26 mouse cellular contexts compared by ENCODE assay signal in the genomic region with DNA sequence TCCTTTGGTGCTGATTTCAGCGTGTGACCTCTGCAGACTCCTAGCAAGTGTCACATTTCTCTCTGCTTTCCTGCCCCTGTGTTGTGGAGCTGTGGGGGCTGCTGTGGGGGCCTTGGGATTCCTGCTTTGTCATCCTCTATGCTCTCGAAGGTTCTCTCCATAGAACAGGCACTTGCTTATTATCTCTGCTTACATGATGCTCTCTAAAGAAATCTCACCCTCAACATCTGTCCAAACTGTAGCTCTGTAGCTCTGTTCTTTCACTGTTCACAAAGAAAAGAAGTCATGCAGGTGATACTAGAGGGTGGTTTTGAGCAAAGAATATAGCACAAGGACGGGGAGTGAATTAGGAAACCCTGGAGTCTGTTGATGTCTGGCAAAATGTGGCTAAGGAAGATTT.
DNase-seq lines count a peak whose midpoint lies in the region; ATAC-seq and TF ChIP-seq lines count a peak whose summit lies in the region.
"Had no signal": no experiment of that assay in that cellular context is flagged by ENCODE, and none has a peak within 500 bp of the region (broad histone marks: within the 10 kb centered on the region; RNA-seq: fewer than 3 reads in every experiment).

No protein-coding gene starts in this region.

- TF ChIP-seq POLR2A in cerebellum, adult 2 months (IDR thresholded peaks at IDR 0.05; ENCODE audit: borderline replicate concordance, insufficient read depth, low read length), result no peak

- H3K27ac ChIP-seq in liver, embryonic 11.5 days (ENCODE audit: low read depth, low read length), result no peak overlapping the region
- H3K27ac ChIP-seq in liver, postnatal 0 days (ENCODE audit: low read depth), result no peak overlapping the region
- no peak overlapping the region for H3K27ac ChIP-seq in liver, embryonic 14.5 days
- no peak overlapping the region for H3K27ac ChIP-seq in cerebellum, adult 2 months (ENCODE audit: insufficient read depth, low read length)
- H3K27ac ChIP-seq: embryonic facial prominence, embryonic 10.5 days; embryonic facial prominence, embryonic 12.5 days had no signal

- WGBS in liver, embryonic 11.5 days, result 29% methylated on average over 3 of the region's 3 CpGs
- 36% methylated on average over 3 of the region's 3 CpGs for WGBS in liver, postnatal 0 days (ENCODE audit: insufficient replicate concordance)
- 16% methylated on average over 3 of the region's 3 CpGs for WGBS in liver, embryonic 14.5 days (ENCODE audit: insufficient replicate concordance)
- 61% methylated on average over 3 of the region's 3 CpGs for WGBS in cerebellum, adult 2 months

- H3K4me3 ChIP-seq in liver, embryonic 11.5 days (ENCODE audit: low read depth, low read length), result no peak overlapping the region
- no peak overlapping the region for H3K4me3 ChIP-seq in liver, postnatal 0 days (ENCODE audit: low read depth, low read length)
- H3K4me3 ChIP-seq in liver, embryonic 14.5 days (ENCODE audit: insufficient read depth in 1 of 2, low read depth in 2 of 2, low read length in 2 of 2), result no peak overlapping the region
- no peak overlapping the region for H3K4me3 ChIP-seq in cerebellum, adult 2 months (replicated peaks; ENCODE audit: insufficient read depth, low read depth, low read length)
- H3K4me3 ChIP-seq: embryonic facial prominence, embryonic 10.5 days; embryonic facial prominence, embryonic 12.5 days had no signal

- DNase-seq in liver, embryonic 11.5 days (ENCODE audit: low spot score), result no peak
- DNase-seq in liver, postnatal 0 days, result no peak
- no peak for DNase-seq in liver, embryonic 14.5 days (ENCODE audit: low read depth in 3 of 3, low spot score in 3 of 3)
- no peak for DNase-seq in spleen, postnatal 14 days (ENCODE audit: low spot score in 2 of 2)
- DNase-seq in cerebellum, adult 2 months, result no peak
- DNase-seq: adrenal gland, adult 8-10 months; adrenal gland, postnatal 14 days; adrenal gland, postnatal 36 days; B cell, adult 2 months; cerebellum, adult 11-12 months; cerebellum, adult 8-10 months; cerebellum, adult 9-11 months; cerebellum, postnatal 14 days; cerebellum, postnatal 36 days had no signal

- H3K9me3 ChIP-seq in liver, embryonic 11.5 days (ENCODE audit: control insufficient read depth, low read length), result no peaks in the 10 kb centered on the region
- H3K9me3 ChIP-seq in liver, postnatal 0 days (ENCODE audit: low read length), result no peaks in the 10 kb centered on the region
- no peaks in the 10 kb centered on the region for H3K9me3 ChIP-seq in liver, embryonic 14.5 days (ENCODE audit: control insufficient read depth, low read length)
- H3K9me3 ChIP-seq: embryonic facial prominence, embryonic 10.5 days; embryonic facial prominence, embryonic 12.5 days; G1E had no signal

- no peak overlapping the region for H3K9ac ChIP-seq in liver, embryonic 11.5 days (ENCODE audit: low read depth, low read length)
- H3K9ac ChIP-seq in liver, postnatal 0 days (replicated peaks), result no peak overlapping the region
- H3K9ac ChIP-seq in liver, embryonic 14.5 days (replicated peaks), result no peak overlapping the region
- H3K9ac ChIP-seq: embryonic facial prominence, embryonic 12.5 days had no signal

- ATAC-seq in liver, embryonic 11.5 days (replicated peaks; ENCODE audit: low FRiP score), result peak; percentile 71
- no peak for ATAC-seq in liver, postnatal 0 days
- ATAC-seq in common myeloid progenitor, adult 5-6 weeks (replicated peaks; ENCODE audit: low read depth, poor library complexity, severe bottlenecking), result peak; percentile 42; the same call in 1 of the 2 replicates
- peak; percentile 69 for ATAC-seq in liver, embryonic 14.5 days (ENCODE audit: insufficient read depth)
- ATAC-seq in megakaryocyte progenitor cell, adult 5-6 weeks (replicated peaks; ENCODE audit: poor library complexity), result peak; percentile 52
- ATAC-seq in granulocyte monocyte progenitor cell, adult 5-6 weeks (replicated peaks; ENCODE audit: poor library complexity, severe bottlenecking), result no peak
- ATAC-seq: activated CD4-positive, CD25-positive, alpha-beta regulatory T cell, adult 4 months; CD4-positive, CD25-positive, alpha-beta regulatory T cell, adult 4 months; forebrain, embryonic 14.5 days; forebrain, embryonic 16.5 days; Patski had no signal

- no peaks in the 10 kb centered on the region for H3K36me3 ChIP-seq in liver, embryonic 11.5 days (ENCODE audit: control insufficient read depth, insufficient read depth, low read length)
- H3K36me3 ChIP-seq in liver, postnatal 0 days (replicated peaks; ENCODE audit: insufficient read depth, low read length), result no peaks in the 10 kb centered on the region
- no peaks in the 10 kb centered on the region for H3K36me3 ChIP-seq in liver, embryonic 14.5 days (replicated peaks; ENCODE audit: control insufficient read depth, insufficient read depth, low read depth)
- H3K36me3 ChIP-seq: embryonic facial prominence, embryonic 10.5 days; embryonic facial prominence, embryonic 12.5 days; G1E had no signal

- TF ChIP-seq EP300 in liver, postnatal 0 days (IDR thresholded peaks at IDR 0.05; ENCODE audit: low read depth), result no peak
- peak; percentile 30; the same call in 1 of the 2 replicates for TF ChIP-seq EP300 in liver, embryonic 14.5 days (IDR thresholded peaks at IDR 0.05; ENCODE audit: low read depth)

- no peaks in the 10 kb centered on the region for H3K4me1 ChIP-seq in liver, embryonic 11.5 days (replicated peaks; ENCODE audit: control insufficient read depth, insufficient read depth, low read length)
- no peaks in the 10 kb centered on the region for H3K4me1 ChIP-seq in liver, postnatal 0 days (ENCODE audit: insufficient read depth)
- 0 out of 4 replicates have a peak, but pooled peaks cover 0 to 3% of the 10 kb centered on the region in 2 experiments for H3K4me1 ChIP-seq in liver, embryonic 14.5 days (replicated peaks; ENCODE audit: control insufficient read depth in 2 of 2, insufficient read depth in 2 of 2, low read length in 1 of 2)
- no peaks in the 10 kb centered on the region for H3K4me1 ChIP-seq in cerebellum, adult 2 months (ENCODE audit: control insufficient read depth, insufficient read depth, low read length)
- H3K4me1 ChIP-seq: embryonic facial prominence, embryonic 12.5 days had no signal

- H3K4me2 ChIP-seq in liver, embryonic 11.5 days, result no peak overlapping the region
- H3K4me2 ChIP-seq in liver, postnatal 0 days (ENCODE audit: low read depth, low read length), result no peak overlapping the region
- no peak overlapping the region for H3K4me2 ChIP-seq in liver, embryonic 14.5 days (ENCODE audit: low read depth)
- H3K4me2 ChIP-seq: embryonic facial prominence, embryonic 12.5 days had no signal

- no peaks in the 10 kb centered on the region for H3K27me3 ChIP-seq in liver, embryonic 11.5 days (replicated peaks; ENCODE audit: control insufficient read depth, insufficient read depth, low read length)
- H3K27me3 ChIP-seq in liver, postnatal 0 days (ENCODE audit: insufficient read depth, low read length), result no peaks in the 10 kb centered on the region
- no peaks in the 10 kb centered on the region for H3K27me3 ChIP-seq in liver, embryonic 14.5 days (ENCODE audit: control insufficient read depth, insufficient read depth, low read length)
- H3K27me3 ChIP-seq in cerebellum, adult 2 months (ENCODE audit: control insufficient read depth, insufficient read depth, low read length), result no peaks in the 10 kb centered on the region
- H3K27me3 ChIP-seq: CH12.LX; embryonic facial prominence, embryonic 12.5 days; Patski had no signal

- no peak for TF ChIP-seq CTCF in liver, postnatal 0 days (IDR thresholded peaks at IDR 0.05; ENCODE audit: low read depth)
- no peak for TF ChIP-seq CTCF in liver, embryonic 14.5 days (IDR thresholded peaks at IDR 0.05; ENCODE audit: low read depth)
- no peak for TF ChIP-seq CTCF in cerebellum, adult 2 months (IDR thresholded peaks at IDR 0.05; ENCODE audit: borderline replicate concordance, insufficient read depth, low read depth, low read length)

Comparison
In these comparisons a context has a peak if more than half of its experiments do, and no peak if none do; other contexts are left out.
1. ATAC-seq: peak in liver, embryonic 11.5 days (single experiment), common myeloid progenitor, adult 5-6 weeks (single experiment), liver, embryonic 14.5 days (single experiment) and megakaryocyte progenitor cell, adult 5-6 weeks (single experiment); none in liver, postnatal 0 days (single experiment) and granulocyte monocyte progenitor cell, adult 5-6 weeks (single experiment).